Mouse (Mus musculus) embryonic facial prominence, embryonic 14.5 days (tissue): ENCODE results near the gene Txndc16. TPM values are rescaled to one million over a fixed set of nuclear protein-coding genes. Genes with fewer than 3 reads are reported as not detected.
A peak's percentile ranks its signal among the peaks of the same experiment; 100 is the strongest.

Experiments used
- ATAC-seq: fragments of 200-750 bp; cut with Nextera tagmentation; 2 replicates; pipeline ENCODE4 v1.8.0; 2017; ENCODE audit warnings: low read depth, moderate number of reproducible peaks, moderate TSS enrichment
- DNase-seq: peaks from one replicate; pipeline ENCODE4 v3.0.0-alpha.2; 2015; ENCODE audit warnings: low spot score
- H3K27ac ChIP-seq: fragments of 300-500 bp; sonication (generic); replicated peaks from 2 replicates; pipeline ENCODE4 v1.5.1; 2014; ENCODE audit warnings: low read depth, mild to moderate bottlenecking, low read length, moderate library complexity
- H3K27me3 ChIP-seq: fragments of 300-500 bp; sonication (generic); replicated peaks from 2 replicates; pipeline ENCODE4 v1.6.1; 2014; ENCODE audit warnings: low read length; ENCODE audit not compliant: control insufficient read depth, insufficient read depth
- H3K36me3 ChIP-seq: fragments of 300-500 bp; sonication (generic); 2 replicates; pipeline ENCODE4 v1.6.1; 2014; ENCODE audit warnings: low read length, mixed read lengths; ENCODE audit not compliant: control insufficient read depth, insufficient read depth
- H3K4me1 ChIP-seq: fragments of 300-500 bp; sonication (generic); 2 replicates; pipeline ENCODE4 v1.6.1; 2014; ENCODE audit warnings: antibody characterized with exemption, low read length; ENCODE audit not compliant: control insufficient read depth, insufficient read depth
- H3K4me2 ChIP-seq: fragments of 300-500 bp; sonication (generic); 2 replicates; pipeline ENCODE4 v1.6.1; 2014; ENCODE audit warnings: low read depth, mild to moderate bottlenecking, low read length, moderate library complexity, mixed read lengths
- H3K4me3 ChIP-seq: fragments of 300-500 bp; sonication (generic); 2 replicates; pipeline ENCODE4 v1.5.1; 2014; ENCODE audit warnings: low read depth, mild to moderate bottlenecking, low read length
- H3K9ac ChIP-seq: fragments of 300-500 bp; sonication (generic); 2 replicates; pipeline ENCODE4 v1.6.1; 2014; ENCODE audit warnings: low read depth, mild to moderate bottlenecking, low read length, moderate library complexity, mixed read lengths
- H3K9me3 ChIP-seq: fragments of 300-500 bp; sonication (generic); 2 replicates; pipeline ENCODE4 v1.6.1; 2016; ENCODE audit warnings: low read length; ENCODE audit not compliant: control insufficient read depth
- WGBS: fragments of 180-500 bp; shearing (Covaris S2); extraction: QIAGEN DNeasy Blood & Tissue Kit; methylation state at CpG from one replicate; pipeline ENCODE4 v1.1.7; 2014; 5-methylcytosine and 5-hydroxymethylcytosine counted together
- polyA plus RNA-seq: library from polyadenylated mRNA; unstranded; fragments of >200 nt; fragmentation: Nextera tagmentation; extraction: Ambion mirVana; gene quantifications from 2 replicates; pipeline ENCODE4 v1.2.1, GENCODE M21; 2014

Gene Txndc16
- polyA plus RNA-seq, 1 experiment from 2014 or later: 18.0 TPM

- WGBS: 85% methylated on average over 4 of the region's 4 CpGs
- no peak overlapping the region for H3K4me3 ChIP-seq
- ATAC-seq (no peak), DNase-seq (no peak)
- H3K36me3 ChIP-seq: no peaks in the 10 kb centered on the region
- no peaks in the 10 kb centered on the region for H3K9me3 ChIP-seq
- no peak overlapping the region for H3K4me2 ChIP-seq
- H3K27ac ChIP-seq: no peak overlapping the region
- no peaks in the 10 kb centered on the region for H3K27me3 ChIP-seq
- no peak overlapping the region for H3K9ac ChIP-seq
- no peaks in the 10 kb centered on the region for H3K4me1 ChIP-seq
Measured at GRCm38 (mm10) chr14:45217693-45218092, 2.4 kb downstream of the Txndc16 start.

GRCm38 (mm10) chr14:45216711-45217340 lies 3.3 kb downstream of the Txndc16 start:
- Histone ChIP-seq H3K4me2 (no peak overlapping the region), H3K27me3 (no peaks in the 10 kb centered on the region), H3K27ac (no peak overlapping the region), H3K4me3 (no peak overlapping the region), H3K36me3 (no peaks in the 10 kb centered on the region), H3K4me1 (no peaks in the 10 kb centered on the region), H3K9ac (no peak overlapping the region), H3K9me3 (no peaks in the 10 kb centered on the region)
- WGBS: 92% methylated on average over 9 of the region's 9 CpGs
- no peak for DNase-seq
- no peak for ATAC-seq

- DNase-seq (no peak), ATAC-seq (no peak)
- H3K9ac ChIP-seq: no peak overlapping the region
- H3K9me3 ChIP-seq: no peaks in the 10 kb centered on the region
- H3K27me3 ChIP-seq: no peaks in the 10 kb centered on the region
- H3K27ac ChIP-seq: no peak overlapping the region
- no peak overlapping the region for H3K4me2 ChIP-seq
- WGBS: 90% methylated on average over 1 of the region's 1 CpGs
- H3K4me1 ChIP-seq: no peaks in the 10 kb centered on the region
- H3K4me3 ChIP-seq: no peak overlapping the region
- H3K36me3 ChIP-seq: peaks cover 8% of the 10 kb centered on the region; the same call in 1 of the 2 replicates
Measured at GRCm38 (mm10) chr14:45211431-45211830, 8.7 kb downstream of the Txndc16 start.

- Histone ChIP-seq H3K4me1 (no peaks in the 10 kb centered on the region), H3K4me2 (no peak overlapping the region), H3K36me3 (peaks cover 8% of the 10 kb centered on the region; the same call in 1 of the 2 replicates), H3K27me3 (no peaks in the 10 kb centered on the region), H3K4me3 (no peak overlapping the region), H3K9ac (no peak overlapping the region), H3K27ac (no peak overlapping the region), H3K9me3 (no peaks in the 10 kb centered on the region)
- ATAC-seq: peak; percentile 74; the same call in 1 of the 2 replicates
- WGBS: 60% methylated on average over 4 of the region's 4 CpGs
- DNase-seq: peak; percentile 38
Measured at GRCm38 (mm10) chr14:45210683-45211082, 9.4 kb downstream of the Txndc16 start.

- 0 out of 2 replicates have a peak, but pooled peaks cover 10% of the 10 kb centered on the region for H3K36me3 ChIP-seq
- no peak overlapping the region for H3K4me3 ChIP-seq
- DNase-seq: no peak
- H3K9me3 ChIP-seq: no peaks in the 10 kb centered on the region
- no peak overlapping the region for H3K27ac ChIP-seq
- no peaks in the 10 kb centered on the region for H3K4me1 ChIP-seq
- H3K4me2 ChIP-seq: no peak overlapping the region
- no peaks in the 10 kb centered on the region for H3K27me3 ChIP-seq
- H3K9ac ChIP-seq: no peak overlapping the region
- ATAC-seq: no peak
Measured at GRCm38 (mm10) chr14:45200607-45201006, 19.5 kb downstream of the Txndc16 start.

GRCm38 (mm10) chr14:45190999-45191398 lies 29.1 kb downstream of the Txndc16 start:
- H3K4me3 ChIP-seq: no peak overlapping the region
- H3K4me2 ChIP-seq: no peak overlapping the region
- WGBS: 76% methylated on average over 2 of the region's 2 CpGs
- H3K36me3 ChIP-seq: no peaks in the 10 kb centered on the region
- H3K9me3 ChIP-seq: no peaks in the 10 kb centered on the region
- no peak overlapping the region for H3K9ac ChIP-seq
- H3K27me3 ChIP-seq: no peaks in the 10 kb centered on the region
- H3K4me1 ChIP-seq: no peaks in the 10 kb centered on the region
- no peak for DNase-seq
- ATAC-seq: no peak
- no peak overlapping the region for H3K27ac ChIP-seq

GRCm38 (mm10) chr14:45181611-45182010 lies 38.5 kb downstream of the Txndc16 start:
- Histone ChIP-seq H3K9ac (no peak overlapping the region), H3K36me3 (no peaks in the 10 kb centered on the region), H3K27me3 (no peaks in the 10 kb centered on the region), H3K9me3 (no peaks in the 10 kb centered on the region), H3K4me1 (no peaks in the 10 kb centered on the region), H3K4me3 (no peak overlapping the region), H3K27ac (no peak overlapping the region), H3K4me2 (no peak overlapping the region)
- ATAC-seq (no peak), DNase-seq (no peak)
- WGBS: 77% methylated on average over 4 of the region's 4 CpGs

- H3K36me3 ChIP-seq: no peaks in the 10 kb centered on the region
- no peak for ATAC-seq
- no peak overlapping the region for H3K4me2 ChIP-seq
- no peak overlapping the region for H3K4me3 ChIP-seq
- WGBS: 91% methylated on average over 2 of the region's 2 CpGs
- no peaks in the 10 kb centered on the region for H3K27me3 ChIP-seq
- H3K4me1 ChIP-seq: 0 out of 2 replicates have a peak, but pooled peaks cover 5% of the 10 kb centered on the region
- H3K27ac ChIP-seq: no peak overlapping the region
- H3K9me3 ChIP-seq: no peaks in the 10 kb centered on the region
- no peak overlapping the region for H3K9ac ChIP-seq
- DNase-seq: no peak
Measured at GRCm38 (mm10) chr14:45179606-45180005, 40.5 kb downstream of the Txndc16 start.

GRCm38 (mm10) chr14:45179186-45179585 lies 40.9 kb downstream of the Txndc16 start:
- no peak overlapping the region for H3K4me3 ChIP-seq
- H3K27me3 ChIP-seq: no peaks in the 10 kb centered on the region
- WGBS: 80% methylated on average over 2 of the region's 2 CpGs
- DNase-seq: no peak
- no peaks in the 10 kb centered on the region for H3K36me3 ChIP-seq
- ATAC-seq: no peak
- H3K9me3 ChIP-seq: no peaks in the 10 kb centered on the region
- 0 out of 2 replicates have a peak, but pooled peaks cover 5% of the 10 kb centered on the region for H3K4me1 ChIP-seq
- H3K27ac ChIP-seq: no peak overlapping the region
- H3K4me2 ChIP-seq: no peak overlapping the region
- no peak overlapping the region for H3K9ac ChIP-seq
